Mouse (Mus musculus): Measurements from ENCODE around the gene Pts.

GRCm38 (mm10) chr9:50561918-50562360, 33.4 kb upstream of the Pts start:
- no peak for TF ChIP-seq EP300 (IDR thresholded peaks at IDR 0.05; ENCODE audit: insufficient read depth, low read depth, low read length)
- no peak for TF ChIP-seq CTCF (IDR thresholded peaks at IDR 0.05; ENCODE audit: low read depth, low read length)
